Mouse (Mus musculus): ENCODE results near the gene Tmbim4.

GRCm38 (mm10) chr10:120164931-120165792, 36.2 kb upstream of the Tmbim4 start:
- TF ChIP-seq CTCF (IDR thresholded peaks at IDR 0.05), result no peak
- TF ChIP-seq EP300 (IDR thresholded peaks at IDR 0.05), result no peak
